Mouse (Mus musculus) heart, postnatal 0 days (tissue): ENCODE data around the gene Cbs. TPM values are rescaled to one million over a fixed set of nuclear protein-coding genes. Genes with fewer than 3 reads are reported as not detected.
A peak's percentile ranks its signal among the peaks of the same experiment; 100 is the strongest.

Experiments used
- ATAC-seq: fragments of 200-750 bp; cut with Nextera tagmentation; 2 replicates; pipeline ENCODE4 v1.8.0; 2017; ENCODE audit warnings: low read depth, moderate number of reproducible peaks, moderate library complexity; ENCODE audit not compliant: insufficient read depth
- DNase-seq: peaks from one replicate; pipeline ENCODE4 v3.0.0-alpha.2; 2016; ENCODE audit warnings: low spot score
- H3K27ac ChIP-seq: fragments of 300-500 bp; sonication (generic); 2 replicates; pipeline ENCODE4 v1.5.1; 2014; ENCODE audit warnings: low read depth, mild to moderate bottlenecking
- H3K27me3 ChIP-seq: fragments of 300-500 bp; sonication (generic); 2 replicates; pipeline ENCODE4 v1.6.1; 2014; ENCODE audit warnings: low read length, mixed read lengths; ENCODE audit not compliant: control insufficient read depth, insufficient read depth
- H3K36me3 ChIP-seq: fragments of 300-500 bp; sonication (generic); replicated peaks from 2 replicates; pipeline ENCODE4 v1.6.1; 2014; ENCODE audit warnings: low read length, mixed read lengths; ENCODE audit not compliant: control insufficient read depth, insufficient read depth
- H3K4me1 ChIP-seq: fragments of 300-500 bp; sonication (generic); 2 replicates; pipeline ENCODE4 v1.6.1; 2014; ENCODE audit warnings: antibody characterized with exemption; ENCODE audit not compliant: control insufficient read depth, insufficient read depth
- H3K4me2 ChIP-seq: fragments of 300-500 bp; sonication (generic); 2 replicates; pipeline ENCODE4 v1.6.1; 2014; ENCODE audit warnings: low read depth, mild to moderate bottlenecking, low read length, moderate library complexity
- H3K4me3 ChIP-seq: fragments of 300-500 bp; sonication (generic); 2 replicates; pipeline ENCODE4 v1.5.1; 2014; ENCODE audit warnings: low read depth, low read length
- H3K9ac ChIP-seq: fragments of 300-500 bp; sonication (generic); replicated peaks from 2 replicates; pipeline ENCODE4 v1.6.1; 2014; ENCODE audit warnings: low read depth, low read length, mixed read lengths
- H3K9me3 ChIP-seq: fragments of 300-500 bp; sonication (generic); replicated peaks from 2 replicates; pipeline ENCODE4 v1.6.1; 2016; ENCODE audit warnings: low read length; ENCODE audit not compliant: control insufficient read depth
- CTCF ChIP-seq: IDR thresholded peaks from 2 replicates; pipeline ENCODE4 v1.5.1; 2016; ENCODE audit warnings: antibody characterized with exemption, control low read depth, low read depth
- EP300 ChIP-seq: IDR thresholded peaks from 2 replicates; pipeline ENCODE4 v1.6.1; 2016; ENCODE audit warnings: antibody characterized with exemption, low read depth
- WGBS: fragments of 180-500 bp; shearing (Covaris S2); extraction: QIAGEN DNeasy Blood & Tissue Kit; methylation state at CpG from one replicate; pipeline ENCODE4 v1.1.7; 2014; 5-methylcytosine and 5-hydroxymethylcytosine counted together
- microRNA-seq: library from miRNA; unstranded; fragments of <30 nt; microRNA quantifications from one replicate; pipeline ENCODE4, GENCODE M21; 2016
- polyA plus RNA-seq: library from polyadenylated mRNA; unstranded; fragments of >200 nt; fragmentation: Nextera tagmentation; extraction: Ambion mirVana; gene quantifications from 2 replicates; pipeline ENCODE4 v1.2.1, GENCODE M21; 2015
- total RNA-seq: library from RNA; depleted of rRNA; stranded (reverse); fragments of >200 nt; gene quantifications from 2 replicates; pipeline ENCODE4 v1.2.3, GENCODE M21; 2014; ENCODE audit warnings: low replicate concordance; rRNA removed

Cbs gene
- total and polyA plus RNA-seq, 2 experiments from 2014 or later, result 0.27 to 2.1 TPM

- under 1% methylated on average over 31 of the region's 72 CpGs for whole genome bisulfite sequencing
- peak; percentile 100 for DNase-seq
- no peaks in the 10 kb centered on the region for H3K27me3 ChIP-seq
Measured at GRCm38 (mm10) chr17:31564015-31564857, 72.8 kb downstream of the Cbs start, which contains the start of gene Pknox1. Pknox1 (plus strand) TSS chr17:31564734.

DNA sequence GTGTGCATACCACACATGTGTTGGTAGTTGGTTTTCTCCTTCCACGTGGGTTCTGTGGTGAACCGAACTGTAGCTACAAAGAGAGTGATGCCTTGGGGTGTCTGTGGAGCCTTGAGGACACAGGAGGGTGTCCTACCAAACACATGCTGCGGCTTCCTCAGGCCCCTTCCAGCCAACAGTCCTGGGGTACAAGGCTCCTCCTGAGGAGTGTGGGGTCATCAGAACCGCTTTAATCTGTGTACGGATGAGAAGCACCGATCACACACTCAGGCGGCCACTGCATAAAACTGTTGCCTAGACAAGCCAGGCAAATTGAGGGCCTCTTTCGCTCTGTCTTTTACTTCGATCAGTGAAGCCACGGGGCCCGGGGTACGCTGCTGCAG lies 73.4 kb downstream of the Cbs start:
- Histone ChIP-seq H3K9ac (peak overlapping the region; percentile 60), H3K36me3 (no peaks in the 10 kb centered on the region), H3K9me3 (no peaks in the 10 kb centered on the region), H3K27ac (peak overlapping the region; percentile 94), H3K27me3 (no peaks in the 10 kb centered on the region), H3K4me1 (peaks cover 28% of the 10 kb centered on the region), H3K4me3 (peak overlapping the region; percentile 52), H3K4me2 (peak overlapping the region; percentile 72)
- TF ChIP-seq CTCF, result no peak
- TF ChIP-seq EP300, result no peak
- ATAC-seq, result no peak
- no peak for DNase-seq
- WGBS, result 15% methylated on average over 12 of the region's 12 CpGs

More at GRCm38 (mm10) chr17:31564015-31564857, 72.8 kb downstream of the Cbs start, which contains the start of gene Pknox1:
- peak; percentile 96 for ATAC-seq
- Histone ChIP-seq H3K4me2 (peak within 1 kb of the TSS; percentile 81), H3K36me3 (no peaks in the 10 kb centered on the region), H3K4me3 (peak within 1 kb of the TSS; percentile 76), H3K9ac (peak within 1 kb of the TSS; percentile 93), H3K27ac (peak within 1 kb of the TSS; percentile 98), H3K9me3 (no peaks in the 10 kb centered on the region), H3K4me1 (peaks cover 28% of the 10 kb centered on the region)
- TF ChIP-seq CTCF, result no peak
- TF ChIP-seq EP300, result peak; percentile 27; the same call in 1 of the 2 replicates

- ATAC-seq (no peak), DNase-seq (no peak)
- Histone ChIP-seq H3K36me3 (no peaks in the 10 kb centered on the region), H3K4me2 (no peak overlapping the region), H3K9me3 (no peaks in the 10 kb centered on the region), H3K9ac (no peak overlapping the region), H3K27ac (no peak overlapping the region), H3K4me3 (no peak overlapping the region), H3K27me3 (no peaks in the 10 kb centered on the region), H3K4me1 (peaks cover 7% of the 10 kb centered on the region)
- WGBS, result 85% methylated on average over 11 of the region's 11 CpGs
- TF ChIP-seq CTCF (no peak), EP300 (no peak)
Measured at GRCm38 (mm10) chr17:31559021-31559789, 77.8 kb downstream of the Cbs start.

Small RNAs within 50 kb of the gene (microRNA-seq; reads per million reads assigned to microRNA genes)
- not detected for gene Gm24970

Other genes with a start within 250 kb of the Cbs start
- gene Wdr4, start 117.3 kb downstream of the Cbs start, total RNA-seq, result 19.9 and 30.8 TPM in 2 replicates
- gene Wdr4, start 117.3 kb downstream of the Cbs start, polyA plus RNA-seq, result 10.4 and 11.0 TPM in 2 replicates
- 592 and 689 TPM in 2 replicates for gene Ndufv3, start 117.1 kb downstream of the Cbs start, total RNA-seq
- gene Ndufv3, start 117.1 kb downstream of the Cbs start, polyA plus RNA-seq, result 1,214 and 1,242 TPM in 2 replicates
- gene Pknox1, start 72.5 kb downstream of the Cbs start, total RNA-seq, result 17.2 and 74.0 TPM in 2 replicates
- 8.2 and 8.7 TPM in 2 replicates for gene Pknox1, start 72.5 kb downstream of the Cbs start, polyA plus RNA-seq
- 36.2 and 41.7 TPM in 2 replicates for gene U2af1, start 21.7 kb upstream of the Cbs start, total RNA-seq
- gene U2af1, start 21.7 kb upstream of the Cbs start, polyA plus RNA-seq, result 143 and 158 TPM in 2 replicates
- gene Cryaa, start 40.6 kb upstream of the Cbs start, total RNA-seq, result not detected in 2 replicates
- 0.15 TPM in 1 of 2 replicates, not detected in the other for gene Cryaa, start 40.6 kb upstream of the Cbs start, polyA plus RNA-seq
- gene Sik1, start 218.6 kb upstream of the Cbs start, total RNA-seq, result 31.9 and 47.6 TPM in 2 replicates
- gene Sik1, start 218.6 kb upstream of the Cbs start, polyA plus RNA-seq, result 7.7 and 10.9 TPM in 2 replicates